Mouse (Mus musculus) liver, embryonic 16.5 days (tissue): ENCODE results near the gene Fank1. TPM values are rescaled to one million over a fixed set of nuclear protein-coding genes. Genes with fewer than 3 reads are reported as not detected.

Experiments
- ATAC-seq: fragments of 200-750 bp; cut with Nextera tagmentation; 2 replicates; pipeline ENCODE4 v1.8.0; 2017; ENCODE audit warnings: low read depth, mild to moderate bottlenecking, moderate number of reproducible peaks, moderate library complexity
- H3K27ac ChIP-seq: fragments of 300-500 bp; sonication (generic); 2 replicates; pipeline ENCODE4 v1.5.1; 2014; ENCODE audit warnings: mild to moderate bottlenecking, low read length
- H3K27me3 ChIP-seq: fragments of 300-500 bp; sonication (generic); 2 replicates; pipeline ENCODE4 v1.6.1; 2014; ENCODE audit warnings: low read depth, low read length, mixed read lengths; ENCODE audit not compliant: control insufficient read depth, insufficient read depth
- H3K36me3 ChIP-seq: fragments of 300-500 bp; sonication (generic); 2 replicates; pipeline ENCODE4 v1.6.1; 2014; ENCODE audit warnings: mild to moderate bottlenecking; ENCODE audit not compliant: control insufficient read depth, insufficient read depth
- H3K4me1 ChIP-seq: fragments of 300-500 bp; sonication (generic); 2 replicates; pipeline ENCODE4 v1.6.1; 2014; ENCODE audit warnings: low read depth, low read length, mixed read lengths; ENCODE audit not compliant: control insufficient read depth
- H3K4me2 ChIP-seq: fragments of 300-500 bp; sonication (generic); 2 replicates; pipeline ENCODE4 v1.6.1; 2014; ENCODE audit warnings: low read depth, low read length, mixed read lengths
- H3K4me3 ChIP-seq: fragments of 300-500 bp; sonication (generic); 2 replicates; pipeline ENCODE4 v1.5.1; 2014; ENCODE audit warnings: low read depth, mild to moderate bottlenecking, low read length
- H3K9ac ChIP-seq: fragments of 300-500 bp; sonication (generic); 2 replicates; pipeline ENCODE4 v1.6.1; 2014; ENCODE audit warnings: low read depth, low read length
- H3K9me3 ChIP-seq: fragments of 300-500 bp; sonication (generic); replicated peaks from 2 replicates; pipeline ENCODE4 v1.6.1; 2016; ENCODE audit warnings: low read length; ENCODE audit not compliant: control insufficient read depth
- WGBS: fragments of 180-500 bp; shearing (Covaris S2); extraction: QIAGEN DNeasy Blood & Tissue Kit; methylation state at CpG from one replicate; pipeline ENCODE4 v1.1.7; 2014; ENCODE audit not compliant: insufficient replicate concordance; 5-methylcytosine and 5-hydroxymethylcytosine counted together
- polyA plus RNA-seq: library from polyadenylated mRNA; unstranded; fragments of >200 nt; fragmentation: Nextera tagmentation; extraction: Ambion mirVana; gene quantifications from 2 replicates; pipeline ENCODE4 v1.2.1, GENCODE M21; 2015

Gene Fank1
- not detected in 2 replicates for polyA plus RNA-seq

DNA sequence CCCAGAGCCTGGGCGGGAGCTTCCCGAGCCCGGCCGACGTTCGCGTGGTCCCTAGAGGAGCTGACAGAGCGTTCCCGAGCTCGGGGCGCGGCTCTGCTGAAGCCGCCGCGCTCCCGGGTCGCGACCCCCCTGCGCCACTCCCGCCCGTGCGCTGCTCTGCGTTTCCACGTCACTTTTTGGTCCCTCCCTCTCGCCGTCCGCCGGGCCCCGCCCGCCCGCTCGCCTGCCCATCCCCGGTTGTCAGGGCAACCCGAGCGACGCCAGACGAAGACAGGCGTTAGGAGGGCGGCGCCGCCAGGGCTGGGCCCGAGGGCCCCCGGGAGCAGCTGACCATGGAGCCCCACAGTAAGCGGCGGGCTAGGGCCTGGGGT is at the start of gene Fank1:
Gene Fank1, plus strand, starts transcription at position 236 of the 371 bp plus-strand sequence.
- Histone ChIP-seq H3K9ac (peak within 1 kb of the TSS; percentile 83), H3K4me3 (peak within 1 kb of the TSS; percentile 86), H3K36me3 (no peaks in the 10 kb centered on the region), H3K4me1 (peaks cover 18% of the 10 kb centered on the region), H3K27ac (peak within 1 kb of the TSS; percentile 46; the same call in 1 of the 2 replicates), H3K4me2 (peak within 1 kb of the TSS; percentile 89), H3K27me3 (no peaks in the 10 kb centered on the region; the same call in 1 of the 2 replicates), H3K9me3 (no peaks in the 10 kb centered on the region)
- 0% methylated on average over 41 of the region's 45 CpGs for WGBS
- ATAC-seq, result peak; percentile 97

DNA sequence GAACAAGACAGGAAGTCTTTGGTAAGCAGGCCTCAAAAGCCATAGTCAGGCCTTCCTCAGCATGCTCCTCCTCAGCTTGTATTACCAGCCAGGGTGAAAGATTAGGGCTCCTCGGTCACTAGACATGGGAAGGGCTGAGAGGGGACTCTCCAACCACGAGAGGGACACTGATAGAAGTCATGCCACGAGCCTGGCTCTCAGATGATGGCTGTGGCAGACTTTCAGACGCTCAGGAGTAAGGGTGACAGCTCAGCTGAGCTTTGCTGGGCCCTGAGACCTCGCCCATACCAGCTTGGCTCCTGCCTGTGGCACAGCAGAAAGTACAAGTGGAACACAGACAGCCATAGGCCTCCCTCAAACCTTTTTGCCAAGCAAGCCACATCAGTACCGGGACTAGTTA is 49.6 kb upstream of the Fank1 start:
- Histone ChIP-seq H3K27me3 (no peaks in the 10 kb centered on the region), H3K9me3 (no peaks in the 10 kb centered on the region), H3K36me3 (peaks cover 9% of the 10 kb centered on the region), H3K4me2 (no peak overlapping the region), H3K4me3 (no peak overlapping the region), H3K9ac (no peak overlapping the region), H3K4me1 (no peaks in the 10 kb centered on the region), H3K27ac (no peak overlapping the region)
- ATAC-seq, result no peak
- 50% methylated on average over 6 of the region's 6 CpGs for WGBS

DNA sequence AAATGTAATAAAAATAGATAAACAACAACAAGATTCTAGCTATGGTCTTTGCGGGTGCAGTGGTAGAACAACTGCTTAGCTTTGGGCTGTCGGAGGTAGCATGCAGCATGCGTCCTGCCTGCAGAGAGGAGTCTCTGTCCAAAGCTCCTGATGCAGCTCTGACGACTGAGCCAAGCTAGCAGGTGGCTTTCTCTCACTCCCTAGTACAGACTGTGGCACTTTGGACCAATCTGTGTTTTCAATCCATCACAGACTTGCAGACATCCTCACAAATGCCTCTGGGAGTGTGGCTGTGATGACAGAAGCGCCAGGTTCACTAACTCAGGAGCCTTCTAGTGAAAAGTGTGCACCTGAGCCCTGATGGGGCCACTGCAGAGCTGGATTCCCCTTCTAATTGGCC is 47.3 kb upstream of the Fank1 start:
- ATAC-seq, result no peak

DNA sequence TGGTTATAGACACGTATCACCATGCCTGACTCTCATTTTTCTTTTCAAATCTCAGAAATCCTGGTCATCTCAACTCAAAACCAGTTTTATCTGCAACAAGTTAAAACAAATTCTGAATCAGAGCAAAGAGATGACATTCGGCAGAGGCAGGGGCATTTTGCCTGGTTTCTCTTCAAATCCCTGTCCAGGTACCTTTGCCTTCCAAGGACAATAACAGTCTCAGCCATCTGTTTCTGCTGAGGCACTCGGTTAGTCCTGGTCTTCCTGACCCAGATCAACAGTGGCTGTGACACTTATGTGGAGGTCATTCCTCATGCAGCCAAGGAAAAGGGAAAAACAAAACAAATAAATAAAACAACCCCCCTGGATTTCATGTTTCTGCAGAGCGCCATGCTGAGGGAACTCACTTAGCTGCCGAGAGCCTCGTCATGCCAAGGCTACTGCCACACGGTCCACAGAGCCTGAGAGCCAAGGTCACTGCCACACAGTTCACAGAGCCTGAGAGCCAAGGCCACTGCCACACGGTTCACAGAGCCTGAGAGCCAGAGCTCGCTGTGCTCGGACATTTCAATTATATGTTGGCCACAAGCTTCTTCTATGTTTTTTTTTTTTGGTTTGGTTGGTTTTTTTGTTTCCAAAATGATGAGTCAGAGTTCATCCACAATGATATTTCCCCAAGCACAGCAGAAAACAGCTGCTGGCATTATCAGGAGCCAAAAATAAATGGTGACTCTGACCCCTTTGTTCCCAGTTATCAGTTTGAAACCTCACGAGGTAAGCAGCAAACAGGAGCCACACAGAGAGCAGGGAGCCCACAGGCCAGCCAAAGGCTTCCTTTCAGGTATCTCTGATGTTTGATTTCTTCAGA is 46.1 kb upstream of the Fank1 start:
- no peaks in the 10 kb centered on the region for H3K36me3 ChIP-seq
- 65% methylated on average over 11 of the region's 11 CpGs for WGBS
- H3K27me3 ChIP-seq, result no peaks in the 10 kb centered on the region
- H3K4me2 ChIP-seq, result no peak overlapping the region
- no peak overlapping the region for H3K9ac ChIP-seq
- no peaks in the 10 kb centered on the region for H3K9me3 ChIP-seq
- no peak overlapping the region for H3K27ac ChIP-seq
- no peak overlapping the region for H3K4me3 ChIP-seq
- ATAC-seq, result no peak
- no peaks in the 10 kb centered on the region for H3K4me1 ChIP-seq

More for the DNA sequence above, 47.3 kb upstream of the Fank1 start:
- H3K27me3 ChIP-seq, result no peaks in the 10 kb centered on the region
- no peaks in the 10 kb centered on the region for H3K36me3 ChIP-seq
- H3K9ac ChIP-seq, result no peak overlapping the region
- 75% methylated on average over 5 of the region's 5 CpGs for WGBS
- no peak overlapping the region for H3K27ac ChIP-seq
- no peak overlapping the region for H3K4me2 ChIP-seq
- H3K4me3 ChIP-seq, result no peak overlapping the region
- H3K9me3 ChIP-seq, result no peaks in the 10 kb centered on the region
- H3K4me1 ChIP-seq, result no peaks in the 10 kb centered on the region

DNA sequence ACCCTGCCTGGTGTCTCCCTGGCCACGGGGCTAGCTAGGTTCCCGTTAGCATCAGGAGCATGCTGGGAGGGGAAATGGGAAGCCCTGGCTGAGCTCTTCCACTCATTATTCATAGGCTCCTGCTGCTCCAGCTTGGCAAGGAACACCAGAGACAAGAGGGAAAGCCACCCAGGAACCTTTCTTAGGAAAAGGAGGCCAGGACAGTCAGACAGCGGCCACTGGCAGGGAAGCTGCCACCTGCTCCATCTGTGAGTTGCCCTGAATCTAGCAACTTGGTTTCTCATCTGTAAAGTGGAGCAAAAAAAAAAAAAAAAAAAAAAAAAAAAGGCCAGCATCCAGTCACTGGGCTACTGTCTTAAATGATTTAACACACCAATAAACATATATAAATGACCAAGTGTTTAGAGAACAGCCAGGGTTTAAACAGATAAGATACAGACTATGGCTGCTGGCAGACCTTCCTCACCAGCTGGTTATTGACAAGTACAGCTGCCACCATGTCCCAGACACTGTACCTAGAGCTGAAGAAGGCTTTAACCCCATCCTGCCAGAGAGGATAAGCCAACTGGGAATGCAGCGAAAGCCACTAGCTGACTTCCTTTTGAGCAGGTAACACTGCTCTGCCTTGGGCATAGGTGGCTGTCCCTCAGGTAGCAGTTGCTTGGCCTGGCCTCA is 44.6 kb upstream of the Fank1 start:
- Histone ChIP-seq H3K36me3 (no peaks in the 10 kb centered on the region), H3K4me1 (no peaks in the 10 kb centered on the region), H3K9ac (no peak overlapping the region), H3K27me3 (no peaks in the 10 kb centered on the region), H3K4me3 (no peak overlapping the region), H3K27ac (no peak overlapping the region), H3K9me3 (no peaks in the 10 kb centered on the region), H3K4me2 (no peak overlapping the region)
- no peak for ATAC-seq
- 66% methylated on average over 4 of the region's 4 CpGs for WGBS

DNA sequence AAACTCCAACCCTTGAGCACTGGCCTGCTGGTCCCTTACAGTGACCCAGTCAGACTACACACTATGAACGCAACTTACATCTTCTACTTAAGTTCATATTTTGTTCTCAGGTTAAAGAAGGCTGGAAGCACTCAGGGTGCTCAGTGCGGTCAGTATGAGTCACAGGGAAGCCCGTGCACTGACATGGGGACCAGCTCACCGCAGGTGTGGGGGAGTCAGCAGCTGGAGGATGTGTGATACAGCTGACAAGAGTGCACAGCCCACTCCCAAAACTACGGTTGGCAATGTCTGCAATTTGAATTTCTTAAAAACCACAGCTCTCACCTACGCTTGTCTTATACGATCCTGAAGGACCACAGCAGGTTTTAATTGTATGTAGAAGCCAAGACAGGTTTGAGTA is 36.1 kb upstream of the Fank1 start:
- 75% methylated on average over 7 of the region's 7 CpGs for WGBS
- H3K27me3 ChIP-seq, result no peaks in the 10 kb centered on the region
- H3K36me3 ChIP-seq, result no peaks in the 10 kb centered on the region
- ATAC-seq, result no peak
- H3K9ac ChIP-seq, result no peak overlapping the region
- no peak overlapping the region for H3K4me3 ChIP-seq
- H3K4me1 ChIP-seq, result no peaks in the 10 kb centered on the region
- no peak overlapping the region for H3K4me2 ChIP-seq
- H3K27ac ChIP-seq, result no peak overlapping the region
- H3K9me3 ChIP-seq, result no peaks in the 10 kb centered on the region

DNA sequence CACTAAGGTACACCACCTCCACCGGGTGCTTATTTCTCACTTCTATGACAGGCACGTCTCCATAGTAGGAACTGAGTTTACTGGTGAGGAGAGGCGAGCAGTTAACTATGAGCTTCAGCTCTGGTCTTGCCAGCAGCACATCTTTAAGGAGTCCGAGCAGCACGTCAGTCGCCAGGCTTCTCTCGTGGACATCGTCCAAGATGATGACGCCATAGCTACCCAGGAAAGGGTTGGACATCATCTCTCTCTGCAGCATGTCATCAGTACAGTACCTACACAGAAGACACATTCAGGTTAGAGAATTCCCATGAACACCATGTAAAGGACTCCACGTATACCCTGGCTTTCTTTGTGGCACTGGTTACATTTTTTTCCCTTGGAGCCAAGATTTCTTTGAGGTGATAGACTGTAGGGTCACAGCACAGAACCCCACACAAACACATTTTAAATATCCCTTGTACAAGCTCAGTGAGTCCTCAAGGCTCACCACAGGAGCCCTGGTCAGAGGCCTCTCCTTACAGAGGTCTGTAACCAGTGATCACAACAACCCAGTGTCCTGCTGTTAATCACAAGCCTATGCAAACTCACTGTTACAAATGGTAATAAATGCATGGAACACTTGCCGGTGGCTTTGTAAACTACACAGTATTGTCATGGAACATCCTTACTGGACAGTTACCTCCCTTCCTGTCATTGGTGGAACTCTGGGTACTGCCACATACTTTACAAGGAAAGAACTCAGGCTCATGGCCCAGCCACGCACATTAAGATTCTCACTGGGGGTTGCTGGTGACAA is 33.9 kb upstream of the Fank1 start:
- Histone ChIP-seq H3K27ac (no peak overlapping the region), H3K9me3 (no peaks in the 10 kb centered on the region), H3K36me3 (no peaks in the 10 kb centered on the region), H3K4me1 (no peaks in the 10 kb centered on the region), H3K4me2 (no peak overlapping the region), H3K4me3 (no peak overlapping the region), H3K9ac (no peak overlapping the region), H3K27me3 (no peaks in the 10 kb centered on the region)
- WGBS, result 84% methylated on average over 12 of the region's 12 CpGs
- ATAC-seq, result no peak

DNA sequence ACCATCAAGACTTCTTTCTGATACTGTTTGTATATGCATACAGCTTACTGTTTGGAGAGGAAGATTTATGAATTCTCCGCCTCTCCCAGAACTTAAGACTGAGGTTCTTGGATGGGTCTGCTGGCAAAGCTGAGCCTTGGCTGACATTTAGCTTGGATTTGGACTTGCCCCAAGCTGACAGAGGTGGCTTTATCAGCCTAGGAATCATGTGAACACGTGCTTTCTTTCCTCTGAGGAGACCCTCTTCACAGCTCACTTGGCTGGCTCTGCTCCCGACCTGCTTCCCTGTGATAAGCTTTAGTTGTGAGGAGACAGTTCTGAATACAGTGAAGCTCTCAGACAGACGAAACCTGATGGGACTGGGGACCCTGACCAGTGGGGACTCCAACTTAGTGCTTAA is 33.0 kb upstream of the Fank1 start:
- 48% methylated on average over 4 of the region's 4 CpGs for WGBS
- no peak overlapping the region for H3K4me3 ChIP-seq
- H3K27me3 ChIP-seq, result no peaks in the 10 kb centered on the region
- no peak overlapping the region for H3K9ac ChIP-seq
- no peak overlapping the region for H3K4me2 ChIP-seq
- no peaks in the 10 kb centered on the region for H3K9me3 ChIP-seq
- no peaks in the 10 kb centered on the region for H3K36me3 ChIP-seq
- H3K4me1 ChIP-seq, result no peaks in the 10 kb centered on the region
- no peak overlapping the region for H3K27ac ChIP-seq
- no peak for ATAC-seq
